Mouse (Mus musculus) thymus, postnatal 10 days (tissue): ENCODE data around the gene Nfix.
A peak's percentile ranks its signal among the peaks of the same experiment; 100 is the strongest.

Source experiments
- DNase-seq, 2 experiments: peaks; one replicate each; pipeline ENCODE4 v3.0.0; 2021; ENCODE audit warnings: low spot score in 2 of 2

Nfix gene

DNA sequence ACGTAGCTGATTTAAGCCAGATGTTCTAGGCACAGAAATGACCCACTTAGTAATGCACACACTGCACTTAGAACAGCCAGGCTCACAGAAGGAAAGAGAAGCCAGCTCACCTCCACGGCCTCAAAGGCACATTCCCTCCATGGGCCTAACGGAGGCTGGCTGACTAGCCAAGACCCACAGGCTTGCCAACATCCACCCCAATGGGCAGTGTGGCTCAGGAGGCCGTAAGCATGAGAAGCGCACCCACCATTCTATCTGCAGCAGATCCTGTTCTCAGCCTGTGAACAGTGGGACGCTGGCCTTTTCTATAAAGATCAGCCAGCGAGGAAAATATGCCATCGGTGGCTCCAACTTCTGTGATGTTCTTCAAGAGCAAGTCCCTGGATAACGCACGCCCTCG lies 83.4 kb downstream of the Nfix start:
- no peak for DNase-seq

DNA sequence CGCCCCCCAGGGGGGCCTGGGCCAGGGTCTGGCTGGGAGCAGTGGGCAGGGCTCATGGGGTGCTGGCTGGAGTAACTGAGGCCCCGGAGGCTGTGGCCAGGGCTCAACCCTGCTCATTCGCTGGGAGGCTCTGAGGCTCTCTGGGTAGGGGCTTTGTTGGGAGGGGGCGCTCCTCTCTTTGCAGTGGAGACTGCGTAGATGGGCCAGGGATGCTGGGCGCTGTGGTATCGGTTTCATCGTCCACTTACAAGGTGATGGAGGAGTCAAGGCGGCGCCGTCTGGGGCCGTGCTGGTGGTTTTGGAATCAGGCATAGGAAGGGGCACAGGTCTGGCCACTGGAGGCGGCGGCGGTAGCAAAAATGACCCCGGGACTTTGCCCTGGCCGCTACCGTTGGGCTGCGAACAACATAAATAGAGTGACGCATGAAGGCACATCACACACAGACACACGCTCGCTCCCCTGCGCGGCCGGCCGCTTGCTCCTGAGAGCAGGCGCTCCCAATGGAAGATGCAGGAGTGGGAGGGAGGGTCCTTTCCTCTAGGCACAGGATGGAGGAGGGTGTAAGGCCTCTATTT lies 84.2 kb downstream of the Nfix start:
- DNase-seq, result no peak

DNA sequence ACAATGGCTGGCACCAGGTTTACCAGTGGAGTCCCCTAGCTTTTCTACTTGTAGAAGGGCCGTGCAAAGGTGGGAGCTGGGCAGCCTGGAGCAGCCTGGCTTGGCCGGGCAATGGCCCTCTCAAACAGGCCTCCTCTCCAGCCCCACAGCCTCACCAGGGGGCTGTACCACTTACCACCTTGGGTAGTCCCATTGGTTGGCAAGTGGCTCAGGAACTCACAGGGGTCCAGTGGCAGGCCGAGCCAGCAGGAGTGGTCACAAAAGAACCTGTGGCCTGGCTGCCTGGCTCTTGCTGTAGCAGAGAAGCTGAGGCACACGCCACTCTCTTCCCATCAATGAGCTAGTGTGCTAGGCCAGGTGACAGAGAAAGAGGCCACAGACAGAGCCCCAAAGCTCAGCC lies 86.0 kb downstream of the Nfix start:
- no peak for DNase-seq

DNA sequence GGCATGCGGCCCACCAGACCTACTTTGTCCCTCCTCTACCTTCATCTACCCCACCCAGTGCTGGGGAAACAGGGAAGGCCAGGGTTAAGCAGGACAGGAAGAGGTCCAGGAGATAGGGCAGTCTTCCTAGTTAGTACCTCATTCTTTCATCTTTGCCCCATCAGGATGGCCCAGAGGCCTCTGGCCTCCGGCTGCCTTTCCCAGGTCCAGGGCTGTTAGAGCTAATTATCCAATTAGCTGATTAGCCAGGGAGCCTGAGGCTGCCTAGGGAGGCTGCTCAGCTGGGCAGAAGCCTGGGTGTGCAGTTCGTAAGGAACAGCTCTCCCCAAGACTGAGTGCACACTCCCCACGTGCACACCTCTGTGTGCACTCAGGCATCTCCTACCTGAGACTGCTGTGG lies 86.8 kb downstream of the Nfix start:
- no peak for DNase-seq

DNA sequence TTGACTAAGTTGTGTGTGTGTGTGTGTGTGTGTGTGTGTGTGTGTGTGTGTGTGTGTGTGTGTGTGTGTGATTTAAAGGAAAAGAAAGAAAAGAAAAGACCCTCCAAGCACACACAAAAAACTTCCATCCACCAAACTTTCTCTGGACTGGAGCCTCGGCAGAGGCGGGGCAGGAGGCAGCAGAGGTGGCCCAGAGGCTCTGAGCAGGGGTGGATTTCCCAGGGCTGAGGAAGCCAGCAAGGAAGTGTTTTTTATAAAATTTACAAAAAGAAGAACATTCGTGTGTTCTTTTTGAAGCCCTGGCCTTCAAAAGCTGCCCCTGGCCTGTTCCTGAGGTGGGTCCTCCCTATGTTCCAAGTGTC lies 87.4 kb downstream of the Nfix start:
- DNase-seq, result no peak

DNA sequence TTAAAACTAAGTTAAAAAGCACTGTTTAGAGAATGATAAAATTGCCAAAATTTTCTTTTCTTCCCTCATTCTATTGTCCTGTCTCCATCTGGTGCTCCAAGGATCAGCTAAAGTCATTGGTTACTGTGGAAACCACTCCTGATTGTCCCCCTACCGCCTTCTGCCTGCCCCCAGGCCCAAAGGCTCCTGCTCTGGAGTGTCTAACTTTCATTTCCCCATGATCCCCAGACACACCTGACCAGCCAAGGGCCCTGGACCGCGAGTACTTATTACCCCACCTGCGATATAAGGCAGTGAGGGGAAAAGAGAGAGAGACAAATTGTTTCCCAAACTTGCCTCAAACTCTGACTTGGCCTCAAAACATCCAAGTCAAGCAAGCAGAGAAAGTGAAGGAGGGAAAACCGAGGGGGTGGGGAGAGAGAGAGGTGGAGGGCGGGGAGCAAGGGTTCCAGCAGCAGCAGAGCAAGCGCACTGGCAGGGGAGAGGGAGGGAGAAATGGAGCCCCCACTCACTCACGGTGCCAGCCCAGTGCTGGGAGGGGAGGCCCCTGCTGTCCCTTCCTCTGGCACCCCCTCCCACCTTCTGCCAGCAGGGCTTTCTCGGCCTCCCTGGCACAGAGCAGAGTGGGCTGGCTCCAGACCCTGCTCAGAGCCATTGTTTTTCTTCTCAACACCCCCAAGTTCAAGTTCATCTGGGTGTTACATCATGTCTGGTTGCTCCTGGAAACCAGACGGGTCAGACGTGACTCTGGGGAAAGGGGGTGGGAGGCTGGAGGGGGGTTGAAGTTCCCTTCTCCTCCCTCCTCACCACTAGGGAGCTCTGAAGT lies 88.0 kb downstream of the Nfix start:
- DNase-seq, result no peak

DNA sequence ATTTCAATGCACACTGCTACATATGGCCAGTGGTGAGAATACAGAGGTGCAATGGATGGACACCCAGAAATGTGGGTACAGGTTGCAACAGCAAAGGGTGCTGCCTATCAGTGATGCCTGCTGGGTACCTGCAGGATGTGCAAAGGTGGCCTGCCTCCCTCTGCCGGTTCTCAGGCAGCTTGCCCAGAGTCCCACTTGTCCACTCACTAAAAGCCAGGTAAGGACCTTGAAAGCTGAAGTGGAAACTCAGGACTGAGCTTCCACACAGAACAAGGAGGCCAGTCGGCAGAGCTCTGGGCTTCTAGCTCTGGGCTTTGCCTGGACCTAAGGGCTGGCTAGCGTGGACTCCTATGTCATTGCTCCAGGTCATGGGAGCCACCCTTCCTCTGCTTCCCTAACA lies 88.8 kb downstream of the Nfix start:
- no peak for DNase-seq

DNA sequence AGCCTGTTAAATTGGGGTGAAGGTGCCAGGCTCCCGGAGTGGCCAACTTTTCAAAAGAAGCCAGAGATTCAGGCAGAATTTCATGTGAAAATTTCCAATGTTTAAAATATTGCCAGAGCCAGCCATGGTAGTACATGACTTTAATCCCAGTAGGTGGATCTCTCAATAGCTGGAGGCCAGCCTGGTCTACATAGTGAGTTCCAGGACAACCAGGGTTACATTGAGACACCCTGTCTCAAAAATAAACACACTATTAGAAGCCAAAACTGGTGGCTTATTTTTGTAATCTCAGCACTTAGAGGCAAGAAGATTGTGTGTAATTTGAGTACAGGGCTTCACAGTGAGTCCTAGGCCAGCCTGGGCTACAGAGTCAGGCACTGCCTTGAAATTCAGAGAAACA lies 90.2 kb downstream of the Nfix start:
- no peak for DNase-seq

DNA sequence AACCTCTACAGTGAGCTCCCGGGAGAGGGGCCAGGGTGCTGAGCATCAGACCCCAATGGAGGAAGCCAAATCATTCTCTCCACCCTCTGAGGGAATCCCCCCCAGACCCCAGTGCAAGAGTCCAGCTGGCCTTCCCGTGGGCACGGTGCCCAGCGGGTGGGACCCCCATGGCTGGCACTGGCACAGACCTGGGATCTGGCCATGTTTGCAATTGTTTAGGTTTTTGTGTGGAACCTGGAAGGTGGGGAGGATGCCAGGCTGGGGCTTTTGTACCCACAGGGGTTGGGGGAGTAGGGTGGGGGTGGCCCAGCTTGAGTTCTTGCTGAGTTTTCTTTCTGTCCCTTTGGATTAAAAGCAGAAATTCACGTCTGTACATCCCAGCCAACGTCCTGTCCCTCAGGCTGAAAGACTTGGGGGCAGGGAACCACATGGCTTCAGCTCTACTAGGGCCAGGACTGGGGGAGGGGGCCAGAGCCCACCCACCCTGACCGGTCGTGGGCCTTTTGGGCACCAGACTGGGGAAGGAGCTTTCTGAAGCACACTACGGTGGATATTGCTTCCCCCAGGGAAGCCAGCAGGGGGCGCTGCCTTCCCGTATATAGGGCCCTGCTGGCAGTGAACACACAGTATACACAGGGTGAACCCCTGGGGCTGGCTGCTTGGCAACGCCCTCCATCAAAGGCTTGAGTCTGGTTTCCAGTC lies 91.2 kb downstream of the Nfix start:
- DNase-seq, result peak; percentile 63 to 85

DNA sequence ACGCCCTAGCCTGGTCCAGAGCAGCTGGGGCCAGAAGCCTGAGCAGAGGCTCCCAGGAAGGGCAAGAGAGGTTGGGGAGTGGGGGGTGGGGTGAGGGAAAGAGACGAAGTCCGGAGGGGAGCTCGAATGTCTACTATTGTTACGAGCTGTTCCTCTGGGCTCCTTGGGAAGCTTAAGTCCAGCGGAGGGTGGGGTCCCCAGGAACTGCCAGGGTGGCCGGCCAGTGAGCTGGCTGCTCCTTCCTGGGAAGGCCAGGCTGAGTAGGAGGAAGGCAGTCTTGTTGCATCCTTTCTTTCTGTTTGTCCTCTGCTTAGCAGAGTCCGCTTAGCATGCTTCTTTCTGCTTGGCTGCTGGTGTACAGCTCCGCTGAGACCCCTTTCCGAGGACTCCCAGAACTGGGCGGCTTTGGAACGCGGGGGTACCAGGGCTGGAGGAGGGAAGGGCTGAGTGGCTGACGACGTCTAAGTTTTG lies 92.0 kb downstream of the Nfix start:
- no peak for DNase-seq

DNA sequence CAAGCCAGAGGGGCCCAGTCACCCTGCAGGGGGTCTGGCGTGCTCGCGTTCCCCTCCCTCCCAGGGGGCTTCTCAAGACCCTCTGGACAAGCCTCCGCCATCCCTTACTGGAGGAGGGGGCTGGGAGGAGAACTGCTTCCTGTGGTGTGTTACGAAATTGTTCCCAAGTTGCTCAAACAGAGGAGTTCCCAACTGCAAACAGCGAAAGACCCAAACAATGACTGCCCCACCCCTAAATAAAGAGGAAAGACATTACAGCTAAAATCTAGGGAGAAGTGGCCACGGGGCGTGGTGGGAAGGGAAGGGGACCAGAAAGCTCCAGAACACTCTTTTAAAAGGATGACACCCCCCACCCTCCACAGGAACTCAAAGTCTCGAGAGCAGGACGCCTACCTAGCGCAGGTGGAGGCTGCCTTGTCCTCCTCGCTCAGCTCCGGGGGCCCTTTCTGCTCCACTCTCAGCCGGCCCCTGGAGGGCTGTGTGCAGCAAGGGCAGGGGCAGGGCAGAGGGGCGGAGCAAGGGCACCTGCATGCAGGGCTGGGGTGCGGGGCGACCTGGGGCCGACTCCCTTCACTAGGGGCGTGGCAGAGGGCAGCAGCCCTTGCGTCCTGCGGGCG lies 92.8 kb downstream of the Nfix start:
- DNase-seq, result peak in 1 of 2 experiments; percentile 25

DNA sequence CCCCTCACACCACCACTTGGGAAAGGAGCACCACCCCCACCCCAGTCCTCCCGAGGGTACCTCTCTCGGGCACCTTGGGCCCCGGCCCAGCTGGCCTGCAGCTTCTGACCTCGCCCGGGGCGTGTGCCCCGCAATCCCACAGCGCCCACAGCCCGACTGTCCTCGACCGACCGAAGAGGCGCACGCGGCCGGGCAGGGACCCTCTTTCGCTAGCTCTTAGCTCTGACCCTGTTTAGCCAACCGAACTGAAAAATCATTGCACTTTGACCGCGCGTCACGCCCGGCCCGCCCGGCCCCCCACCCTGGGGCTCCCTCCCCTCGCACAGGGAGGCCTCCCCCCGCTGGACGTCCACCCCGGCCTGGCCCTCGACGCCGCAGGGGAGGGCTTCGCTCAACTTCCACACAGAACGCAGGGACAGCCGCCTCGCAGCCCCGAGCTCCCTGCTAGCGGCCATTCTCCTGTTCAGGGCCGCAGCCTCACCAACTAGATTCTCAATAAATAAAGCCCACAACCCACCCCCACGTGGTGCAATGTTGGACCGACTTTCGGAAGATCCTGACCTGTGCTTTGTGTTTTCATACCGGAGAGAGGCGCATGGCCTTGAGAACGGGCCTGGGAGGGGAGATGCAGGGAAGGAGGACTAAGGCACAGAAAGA lies 93.4 kb downstream of the Nfix start:
- DNase-seq, result no peak

DNA sequence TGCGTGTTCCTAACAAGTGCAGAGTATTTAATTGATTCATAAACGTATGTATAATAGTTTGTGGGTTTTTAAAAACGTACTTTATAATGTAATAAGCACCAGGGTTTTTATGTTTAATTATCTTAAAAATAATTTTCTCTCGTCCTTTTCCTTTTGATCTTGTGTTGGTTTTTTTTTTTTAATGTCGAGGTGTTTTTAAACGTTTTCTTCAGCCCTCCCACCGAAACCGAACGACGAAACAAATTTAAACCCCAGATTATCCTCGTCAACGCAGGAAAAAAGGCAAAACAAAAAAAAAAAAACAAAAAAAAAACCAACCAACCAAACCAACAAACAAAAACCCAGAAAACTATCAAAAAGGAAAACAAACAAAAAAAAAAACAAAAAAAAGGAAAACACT lies 94.2 kb downstream of the Nfix start:
- DNase-seq, result no peak

DNA sequence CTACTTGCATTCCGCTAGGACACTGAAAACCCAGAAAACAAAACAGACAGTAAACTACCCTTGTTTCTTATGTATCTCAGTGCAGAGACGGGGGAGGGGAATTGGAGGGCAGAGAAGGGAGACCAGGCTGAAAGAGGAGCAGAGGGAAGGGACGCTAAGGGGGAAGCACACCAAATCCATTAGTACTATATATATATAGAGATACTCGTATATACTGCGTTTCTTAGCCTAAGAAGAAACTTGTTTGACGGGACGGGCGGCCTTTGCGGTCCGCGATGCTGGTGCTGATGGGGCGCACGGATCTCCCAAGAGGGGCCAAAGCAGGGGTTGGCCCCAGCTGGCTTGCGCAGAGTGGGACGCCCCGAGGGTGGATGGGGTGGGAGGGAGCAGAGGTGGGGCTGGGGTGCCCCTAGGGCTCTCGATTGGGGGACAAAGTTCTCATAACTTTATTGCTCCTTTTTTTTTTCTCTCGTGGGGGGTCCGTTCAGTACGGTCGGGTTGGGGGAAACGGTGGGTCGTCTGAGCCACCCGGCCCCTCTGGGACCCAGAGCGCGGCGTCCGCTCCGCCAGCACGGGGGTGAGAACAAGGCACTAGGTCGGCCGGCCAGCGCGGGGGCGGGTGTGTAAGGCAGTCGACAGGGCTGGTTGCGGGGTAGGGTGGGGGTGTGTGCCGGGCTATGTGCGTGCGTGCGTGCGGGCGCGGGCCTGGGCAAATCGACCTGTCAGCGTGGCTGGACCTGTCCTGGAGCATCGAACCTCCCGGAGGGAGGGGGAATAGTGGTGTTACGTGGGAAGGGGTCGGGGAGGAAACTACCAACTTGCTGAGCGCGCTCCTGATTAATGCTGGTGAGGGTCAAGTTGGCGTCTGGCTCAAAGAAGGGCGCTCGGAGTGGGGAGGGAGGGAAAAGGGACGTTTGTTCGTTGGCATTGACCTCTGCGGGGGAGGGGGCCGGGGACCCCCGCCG lies 95.0 kb downstream of the Nfix start:
- DNase-seq, result no peak

DNA sequence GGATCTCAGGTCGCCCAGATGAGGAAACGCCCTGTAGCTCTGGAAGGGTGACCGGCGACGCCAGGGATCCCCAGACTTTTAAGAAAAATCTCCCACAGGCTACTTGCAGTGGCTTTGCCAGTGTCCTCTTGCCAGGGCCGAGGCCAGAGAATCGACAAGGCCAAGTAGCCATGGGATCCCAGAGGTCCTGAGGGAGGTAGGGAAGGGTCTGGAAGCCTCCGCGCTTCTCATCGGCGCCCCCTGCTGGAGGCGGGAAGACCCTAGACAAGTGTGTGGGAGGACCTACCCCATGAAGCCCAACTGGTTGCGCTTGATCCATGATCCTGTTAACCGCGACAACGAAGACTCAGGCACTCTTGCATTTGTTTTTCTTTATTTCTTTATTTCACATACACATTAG lies 95.8 kb downstream of the Nfix start:
- DNase-seq, result peak; percentile 72 to 91

DNA sequence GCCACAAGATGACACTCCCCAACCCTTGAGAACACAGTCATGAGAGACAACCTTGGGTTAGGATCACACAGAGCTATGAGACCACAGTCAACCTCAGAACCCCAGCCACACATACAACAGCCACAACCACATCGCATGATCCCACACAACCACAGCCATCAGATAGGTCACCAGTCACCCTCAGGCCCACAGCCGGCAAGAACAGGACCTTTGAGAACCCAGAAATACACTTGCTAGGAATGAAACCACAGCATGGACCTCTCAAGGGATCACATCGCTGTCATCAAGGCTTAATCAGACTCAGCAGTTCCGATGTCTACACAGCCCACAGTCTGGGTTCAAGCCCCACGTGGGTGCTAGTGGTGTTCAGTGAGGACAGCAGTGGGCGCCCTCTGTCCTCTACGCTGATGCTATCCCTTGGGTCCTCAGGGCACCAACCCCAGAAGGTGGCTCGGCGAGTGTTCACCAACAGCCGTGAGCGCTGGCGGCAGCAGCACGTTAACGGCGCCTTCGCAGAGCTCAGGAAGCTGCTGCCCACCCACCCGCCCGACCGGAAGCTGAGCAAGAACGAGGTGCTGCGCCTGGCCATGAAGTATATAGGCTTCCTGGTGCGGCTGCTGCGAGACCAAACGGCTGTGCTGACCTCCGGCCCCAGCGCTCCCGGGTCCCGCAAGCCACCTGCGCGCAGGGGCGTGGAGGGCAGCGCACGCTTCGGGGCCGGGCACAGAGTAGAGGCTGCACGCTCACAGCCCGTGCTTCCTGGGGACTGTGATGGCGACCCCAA lies 96.5 kb downstream of the Nfix start:
- DNase-seq, result peak in 1 of 2 experiments; percentile 31

DNA sequence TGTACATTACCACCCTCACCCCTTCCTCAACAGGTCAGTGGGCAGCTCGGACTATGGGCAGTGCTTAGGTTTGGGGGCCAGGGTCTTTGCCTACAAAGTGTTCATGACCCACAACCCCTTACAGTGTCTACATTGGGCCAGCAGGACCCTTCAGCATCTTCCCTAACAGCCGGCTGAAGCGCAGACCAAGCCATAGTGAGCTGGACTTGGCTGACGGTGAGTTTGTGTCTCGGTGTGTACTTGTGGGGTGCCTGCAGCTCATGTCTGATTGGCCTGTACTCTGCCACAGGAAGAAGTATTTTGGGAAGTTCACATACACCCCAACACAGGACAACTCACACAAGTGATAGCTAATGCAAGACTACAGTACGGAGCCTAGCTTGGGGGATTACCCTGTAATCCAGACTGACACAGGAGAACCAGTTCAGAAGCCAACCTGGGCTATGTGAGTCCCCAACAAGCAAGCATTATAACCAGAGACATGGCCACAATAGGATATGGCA lies 97.1 kb downstream of the Nfix start:
- DNase-seq, result no peak

DNA sequence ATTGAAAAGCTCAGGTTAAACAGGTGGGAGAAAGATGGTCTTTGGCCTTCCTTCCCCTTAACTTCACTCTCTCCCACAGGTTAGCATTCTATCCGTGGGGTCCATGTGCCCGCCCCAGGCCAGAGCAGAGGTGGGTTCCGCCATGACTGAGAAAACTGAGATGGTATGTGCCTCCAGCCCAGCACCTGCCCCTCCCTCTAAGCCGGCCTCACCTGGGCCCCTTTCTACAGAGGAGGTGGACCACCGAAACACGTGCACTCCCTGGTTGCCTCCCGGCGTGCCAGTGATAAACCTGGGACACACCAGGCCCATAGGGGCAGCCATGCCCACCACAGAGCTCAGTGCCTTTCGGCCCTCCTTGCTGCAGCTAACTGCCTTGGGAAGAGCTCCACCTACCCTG lies 97.6 kb downstream of the Nfix start:
- no peak for DNase-seq

DNA sequence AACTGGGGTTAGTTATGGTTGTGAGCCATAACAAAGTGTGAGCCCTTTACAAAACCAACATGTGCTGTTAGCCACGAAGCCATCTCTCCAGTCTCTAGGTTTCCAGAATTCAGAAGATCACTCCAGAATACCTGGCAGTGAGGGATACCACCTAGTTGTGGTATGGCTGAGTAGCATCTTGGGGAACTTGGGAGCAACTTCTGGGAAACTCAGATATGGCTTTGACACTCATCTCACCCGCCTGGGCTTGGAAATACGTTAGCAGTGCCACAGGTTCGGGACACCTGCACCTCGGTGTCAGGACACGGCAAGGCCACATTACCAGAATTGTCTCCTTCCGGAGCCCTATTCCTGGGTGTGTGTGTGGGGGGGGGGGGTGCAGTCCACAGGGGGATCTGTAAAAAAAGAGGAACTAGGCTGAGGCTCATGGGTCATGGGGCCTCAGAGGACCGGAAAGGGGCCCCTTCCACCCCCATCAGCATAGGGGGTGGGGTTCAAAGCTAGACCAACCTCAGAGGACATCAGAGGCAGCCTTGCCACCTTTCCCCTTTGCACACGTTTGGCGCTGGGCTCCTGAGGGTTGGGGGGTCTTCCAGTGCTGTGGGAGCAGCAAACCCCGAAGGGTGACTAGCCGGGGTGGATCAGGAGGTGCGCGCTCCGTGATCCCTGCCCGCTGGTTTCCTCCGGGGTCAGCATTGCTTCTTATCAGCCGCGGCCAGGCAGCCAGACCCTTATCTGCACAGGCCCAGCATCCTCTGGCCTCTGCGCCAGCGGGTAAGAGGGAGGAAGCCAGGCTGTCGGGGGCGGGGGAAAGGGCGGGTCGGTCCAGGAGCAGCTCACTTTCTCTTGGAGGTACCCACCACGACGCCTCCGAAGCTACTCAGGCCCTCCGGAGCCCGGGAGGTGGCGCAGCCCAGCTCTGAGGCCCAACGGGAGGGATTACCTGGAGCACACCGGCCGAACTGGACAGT lies 98.9 kb downstream of the Nfix start, which contains the start of gene Lyl1:
Lyl1 (plus strand) TSS at position 517 of the 971 bp plus-strand sequence.
- peak in 1 of 2 experiments; percentile 11 for DNase-seq
